Mouse (Mus musculus): ENCODE measurements around the gene Ino80b.
A peak's percentile ranks its signal among the peaks of the same experiment; 100 is the strongest.

The Ino80b gene

GRCm38 (mm10) chr6:83141636-83142035 lies 16.4 kb upstream of the Ino80b start:
- no peak for DNase-seq (ENCODE audit: low read depth, low spot score)

GRCm38 (mm10) chr6:83140044-83140443 lies 14.8 kb upstream of the Ino80b start:
- DNase-seq (ENCODE audit: low read depth, low spot score), result no peak

GRCm38 (mm10) chr6:83138056-83138455 lies 12.8 kb upstream of the Ino80b start:
- peak; percentile 76 for DNase-seq (ENCODE audit: low read depth, low spot score)

- peak; percentile 93 for DNase-seq (ENCODE audit: low read depth, low spot score)
These were observed 12.3 kb upstream of the Ino80b start for GRCm38 (mm10) chr6:83137576-83137950.

GRCm38 (mm10) chr6:83136881-83137575 lies 11.8 kb upstream of the Ino80b start:
- peak; percentile 91 for DNase-seq (ENCODE audit: low read depth, low spot score)

GRCm38 (mm10) chr6:83136291-83136880 lies 11.2 kb upstream of the Ino80b start:
- no peak for DNase-seq (ENCODE audit: low read depth, low spot score)

- DNase-seq (ENCODE audit: low read depth, low spot score), result no peak
These were observed 10.4 kb upstream of the Ino80b start for GRCm38 (mm10) chr6:83135571-83136161.

GRCm38 (mm10) chr6:83134951-83135513 lies 9.8 kb upstream of the Ino80b start, which contains the start of gene Rtkn:
Gene Rtkn (plus strand): TSS chr6:83135463.
- DNase-seq (ENCODE audit: low read depth, low spot score), result no peak

GRCm38 (mm10) chr6:83134226-83134625 lies 9.0 kb upstream of the Ino80b start:
- DNase-seq (ENCODE audit: low read depth, low spot score), result no peak

- no peak for DNase-seq (ENCODE audit: low read depth, low spot score)
These were observed 7.1 kb upstream of the Ino80b start for GRCm38 (mm10) chr6:83132176-83132919.

- no peak for DNase-seq (ENCODE audit: low read depth, low spot score)
These were observed 6.3 kb upstream of the Ino80b start for GRCm38 (mm10) chr6:83131469-83132034.

GRCm38 (mm10) chr6:83127419-83127818 lies 2.2 kb upstream of the Ino80b start:
- DNase-seq (ENCODE audit: low read depth, low spot score), result no peak

- DNase-seq (ENCODE audit: low read depth, low spot score), result peak; percentile 91
These were observed 349 bp downstream of the Ino80b start for GRCm38 (mm10) chr6:83124851-83125312.

- no peak for DNase-seq (ENCODE audit: low read depth, low spot score)
These were observed 2.3 kb downstream of the Ino80b start for GRCm38 (mm10) chr6:83122961-83123360.

GRCm38 (mm10) chr6:83121863-83122710 lies 3.1 kb downstream of the Ino80b start:
- DNase-seq (ENCODE audit: low read depth, low spot score), result no peak

GRCm38 (mm10) chr6:83120930-83121862 lies 4.0 kb downstream of the Ino80b start, which contains the start of gene Wbp1:
Gene Wbp1 (minus strand): TSS chr6:83121559.
- DNase-seq (ENCODE audit: low read depth, low spot score), result peak; percentile 99

GRCm38 (mm10) chr6:83119734-83120051 lies 5.5 kb downstream of the Ino80b start:
- DNase-seq (ENCODE audit: low read depth, low spot score), result no peak

GRCm38 (mm10) chr6:83118825-83119733 lies 6.2 kb downstream of the Ino80b start:
- DNase-seq (ENCODE audit: low read depth, low spot score), result no peak

Data from mesoderm, embryonic 11.5 days (tissue).